Mouse (Mus musculus) regulatory T cell (primary cell): ENCODE results near the gene Ndfip2.

ENCODE experiments used
- in situ Hi-C: fragments of 300-600 bp; cut with MboI, MseI; formaldehyde crosslinking; loops from one replicate; pipeline ENCODE4 v1.15.1; 2025; ENCODE audit warnings: high pct_unique_total_duplicates

The Ndfip2 gene

GRCm38 (mm10) chr14:105258379-105259034 lies at the start of gene Ndfip2:
Gene Ndfip2, plus strand, starts transcription at chr14:105258573.
- in situ Hi-C loops, result no loop called here

- in situ Hi-C loops, result no loop called here
Observed at GRCm38 (mm10) chr14:105219525-105220376, 38.6 kb upstream of the Ndfip2 start.

GRCm38 (mm10) chr14:105222240-105222639 lies 36.1 kb upstream of the Ndfip2 start:
- in situ Hi-C loops, result no loop called here

GRCm38 (mm10) chr14:105225790-105226189 lies 32.6 kb upstream of the Ndfip2 start:
- in situ Hi-C loops, result no loop called here

GRCm38 (mm10) chr14:105232421-105232820 lies 26.0 kb upstream of the Ndfip2 start:
- in situ Hi-C loops, result loop anchor here (5.0 kb wide), 1 partner anchor 60 kb away; no protein-coding TSS in a partner anchor

- in situ Hi-C loops, result no loop called here
Observed at GRCm38 (mm10) chr14:105236596-105236995, 21.8 kb upstream of the Ndfip2 start.

GRCm38 (mm10) chr14:105237736-105238135 lies 20.6 kb upstream of the Ndfip2 start:
- in situ Hi-C loops, result no loop called here

- in situ Hi-C loops, result no loop called here
Observed at GRCm38 (mm10) chr14:105238450-105239038, 19.8 kb upstream of the Ndfip2 start.

- in situ Hi-C loops, result no loop called here
Observed at GRCm38 (mm10) chr14:105240120-105240519, 18.3 kb upstream of the Ndfip2 start.

- in situ Hi-C loops, result no loop called here
Observed at GRCm38 (mm10) chr14:105243805-105244443, 14.4 kb upstream of the Ndfip2 start.

- in situ Hi-C loops, result no loop called here
Observed at GRCm38 (mm10) chr14:105251038-105251437, 7.3 kb upstream of the Ndfip2 start.

- in situ Hi-C loops, result no loop called here
Observed at GRCm38 (mm10) chr14:105253304-105253703, 5.1 kb upstream of the Ndfip2 start.

- in situ Hi-C loops, result no loop called here
Observed at GRCm38 (mm10) chr14:105254401-105254800, 4.0 kb upstream of the Ndfip2 start.

GRCm38 (mm10) chr14:105255620-105256019 lies 2.8 kb upstream of the Ndfip2 start:
- in situ Hi-C loops, result no loop called here

GRCm38 (mm10) chr14:105259035-105259880 lies 885 bp downstream of the Ndfip2 start:
- in situ Hi-C loops, result no loop called here

GRCm38 (mm10) chr14:105262923-105263322 lies 4.5 kb downstream of the Ndfip2 start:
- in situ Hi-C loops, result no loop called here

- in situ Hi-C loops, result no loop called here
Observed at GRCm38 (mm10) chr14:105267095-105267494, 8.7 kb downstream of the Ndfip2 start.

- in situ Hi-C loops, result no loop called here
Observed at GRCm38 (mm10) chr14:105272030-105272429, 13.7 kb downstream of the Ndfip2 start.

- in situ Hi-C loops, result no loop called here
Observed at GRCm38 (mm10) chr14:105272539-105272938, 14.2 kb downstream of the Ndfip2 start.

- in situ Hi-C loops, result no loop called here
Observed at GRCm38 (mm10) chr14:105275196-105275595, 16.8 kb downstream of the Ndfip2 start.

GRCm38 (mm10) chr14:105277277-105277676 lies 18.9 kb downstream of the Ndfip2 start:
- in situ Hi-C loops, result no loop called here
